Mouse (Mus musculus) thymus, adult 2 months (tissue): ENCODE results near the gene Olfr1349. TPM values are rescaled to one million over a fixed set of nuclear protein-coding genes. Genes with fewer than 3 reads are reported as not detected.
"Not testable (repeated sequence)": the region's sequence is repeated elsewhere in the genome, so short reads cannot be mapped to it uniquely, and the experiment has no call there.

Experiments used
- DNase-seq: peaks from one replicate; pipeline ENCODE4 v3.0.0; 2021
- H3K27ac ChIP-seq: fragments of 200-500 bp; 2 replicates; pipeline ENCODE4 v1.5.1; 2012; ENCODE audit warnings: low read length, control low read depth; ENCODE audit not compliant: control insufficient read depth, insufficient read depth
- H3K27me3 ChIP-seq: fragments of 200-500 bp; 2 replicates; pipeline ENCODE4 v1.6.1; 2012; ENCODE audit warnings: mild to moderate bottlenecking, low read length, moderate library complexity, mixed read lengths; ENCODE audit not compliant: control insufficient read depth, insufficient read depth
- H3K36me3 ChIP-seq: fragments of 200-500 bp; 2 replicates; pipeline ENCODE4 v1.6.1; 2012; ENCODE audit warnings: mild to moderate bottlenecking, low read length, moderate library complexity; ENCODE audit not compliant: control insufficient read depth, insufficient read depth
- H3K4me1 ChIP-seq: fragments of 200-500 bp; replicated peaks from 2 replicates; pipeline ENCODE4 v1.6.1; 2012; ENCODE audit warnings: low read length; ENCODE audit not compliant: control insufficient read depth, insufficient read depth
- H3K4me3 ChIP-seq: fragments of 200-500 bp; 2 replicates; pipeline ENCODE4 v1.5.1; 2012; ENCODE audit warnings: mild to moderate bottlenecking, low read length, control low read depth, moderate library complexity; ENCODE audit not compliant: control insufficient read depth, insufficient read depth
- CTCF ChIP-seq: fragments of 200-500 bp; IDR thresholded peaks from 2 replicates; pipeline ENCODE4 v1.5.1; 2012; ENCODE audit warnings: mild to moderate bottlenecking, control low read depth, low read length, moderate library complexity, borderline replicate concordance; ENCODE audit not compliant: control insufficient read depth, poor library complexity, insufficient read depth; ENCODE audit errors: extremely low read depth
- POLR2A ChIP-seq: fragments of 200-500 bp; IDR thresholded peaks from 2 replicates; pipeline ENCODE4 v1.6.1; 2012; ENCODE audit warnings: mild to moderate bottlenecking, low read length, control low read depth, moderate library complexity; ENCODE audit not compliant: control insufficient read depth, poor library complexity, insufficient read depth; ENCODE audit errors: extremely low read depth
- WGBS: fragments of 180-500 bp; shearing (Covaris S2); methylation state at CpG from one replicate; pipeline ENCODE4 v1.1.7; 2018; 5-methylcytosine and 5-hydroxymethylcytosine counted together
- polyA plus RNA-seq: library from polyadenylated mRNA; depleted of rRNA; stranded (reverse); fragments of >200 nt; gene quantifications from 2 replicates; pipeline ENCODE4 v1.2.3, GENCODE M21; 2012; rRNA removed

The Olfr1349 gene
- polyA plus RNA-seq, 1 experiment: 0.28 TPM

- no peaks in the 10 kb centered on the region for H3K27me3 ChIP-seq
- H3K4me3 ChIP-seq: no peak within 1 kb of the TSS
- H3K27ac ChIP-seq: no peak within 1 kb of the TSS
- no peaks in the 10 kb centered on the region for H3K4me1 ChIP-seq
- H3K36me3 ChIP-seq: no peaks in the 10 kb centered on the region
- no peak for TF ChIP-seq POLR2A
- no peak for TF ChIP-seq CTCF
- DNase-seq: no peak
- WGBS: 18% methylated on average over 2 of the region's 2 CpGs
Observed at GRCm38 (mm10) chr7:6486841-6487240, 35.9 kb downstream of the Olfr1349 start, which contains the start of gene Olfr5. Gene Olfr5 (minus strand): TSS chr7:6486941.

- not testable (repeated sequence) for DNase-seq, H3K27me3 ChIP-seq, H3K36me3 ChIP-seq, H3K27ac ChIP-seq, H3K4me3 ChIP-seq, H3K4me1 ChIP-seq
- 86% methylated on average over 2 of the region's 2 CpGs for WGBS
Observed at GRCm38 (mm10) chr7:6477633-6478032, 45.1 kb downstream of the Olfr1349 start.

- no peak for DNase-seq
- TF ChIP-seq POLR2A: no peak
- no peak for TF ChIP-seq CTCF
- no peak within 1 kb of the TSS for H3K27ac ChIP-seq
- H3K4me3 ChIP-seq: no peak within 1 kb of the TSS
- H3K36me3 ChIP-seq: no peaks in the 10 kb centered on the region
- no peaks in the 10 kb centered on the region for H3K27me3 ChIP-seq
- H3K4me1 ChIP-seq: no peaks in the 10 kb centered on the region
Observed at GRCm38 (mm10) chr7:6466951-6467350, 55.8 kb downstream of the Olfr1349 start, which contains the start of gene Olfr1346. Gene Olfr1346 (plus strand): TSS chr7:6467101.

Other genes starting within 250 kb of the Olfr1349 start
- 2.4 and 2.9 TPM in 2 replicates for gene Zfp667, start 236.4 kb downstream of the Olfr1349 start, polyA plus RNA-seq
- gene Zfp583, start 191.7 kb downstream of the Olfr1349 start, polyA plus RNA-seq: 0.82 and 0.99 TPM in 2 replicates
- 0.18 and 0.22 TPM in 2 replicates for gene Gm3854, start 179.2 kb downstream of the Olfr1349 start, polyA plus RNA-seq
- gene Zfp78, start 159.7 kb downstream of the Olfr1349 start, polyA plus RNA-seq: 0.50 and 0.53 TPM in 2 replicates
- 1.4 and 2.4 TPM in 2 replicates for gene Zfp28, start 139.7 kb downstream of the Olfr1349 start, polyA plus RNA-seq
- not detected in 2 replicates for gene Smim17, start 124.2 kb downstream of the Olfr1349 start, polyA plus RNA-seq
- gene Gm20715, start 112.7 kb downstream of the Olfr1349 start, polyA plus RNA-seq: 0.04 TPM in 1 of 2 replicates, not detected in the other
- gene Olfr1344, start 84.3 kb downstream of the Olfr1349 start, polyA plus RNA-seq: 0.09 and 0.13 TPM in 2 replicates
- not detected in 2 replicates for gene Olfr1336, start 66.8 kb downstream of the Olfr1349 start, polyA plus RNA-seq
- gene Olfr1346, start 55.8 kb downstream of the Olfr1349 start, polyA plus RNA-seq: not detected in 2 replicates
- not detected in 2 replicates for gene Olfr5, start 36.0 kb downstream of the Olfr1349 start, polyA plus RNA-seq
- gene Olfr1347, start 23.2 kb downstream of the Olfr1349 start, polyA plus RNA-seq: not detected in 2 replicates
- not detected in 2 replicates for gene Olfr1348, start 14.2 kb downstream of the Olfr1349 start, polyA plus RNA-seq
- not detected in 2 replicates for gene Olfr1350, start 41.9 kb upstream of the Olfr1349 start, polyA plus RNA-seq
- 0.05 and 0.15 TPM in 2 replicates for gene Zim1, start 173.5 kb upstream of the Olfr1349 start, polyA plus RNA-seq
- gene Peg3, start 207.5 kb upstream of the Olfr1349 start, polyA plus RNA-seq: 0.60 and 1.0 TPM in 2 replicates
- gene Usp29, start 207.6 kb upstream of the Olfr1349 start, polyA plus RNA-seq: not detected in 2 replicates